Mouse (Mus musculus) ES-E14 (cell line): ENCODE data around the gene Mien1.

Source experiments
- CHD2 ChIP-seq: IDR thresholded peaks from 2 replicates; pipeline ENCODE4 v1.6.1; 2014; ENCODE audit warnings: mild to moderate bottlenecking, low read depth, low read length, inconsistent platforms
- HCFC1 ChIP-seq: IDR thresholded peaks from 2 replicates; pipeline ENCODE4 v1.6.1; 2012; ENCODE audit warnings: low read length, inconsistent platforms, borderline replicate concordance; ENCODE audit not compliant: insufficient read depth
- MAFK ChIP-seq: IDR thresholded peaks from 2 replicates; pipeline ENCODE4 v1.6.1; 2014; ENCODE audit warnings: mild to moderate bottlenecking, low read depth, low read length, inconsistent platforms; ENCODE audit not compliant: insufficient read depth
- ZNF384 ChIP-seq: IDR thresholded peaks from 2 replicates; pipeline ENCODE4 v1.6.1; 2012; ENCODE audit warnings: low read depth, low read length, inconsistent platforms

- no peak for TF ChIP-seq MAFK
- no peak for TF ChIP-seq CHD2
- TF ChIP-seq ZNF384: no peak
- TF ChIP-seq HCFC1: no peak
Measured at GRCm38 (mm10) chr11:98448191-98448790, 9.5 kb upstream of the Mien1 start.
